Mouse (Mus musculus): Measurements from ENCODE around the gene Csf2rb. TPM values are rescaled to one million over a fixed set of nuclear protein-coding genes. Genes with fewer than 3 reads are reported as not detected.

Csf2rb gene
- total RNA-seq, 2 experiments from 2014 or later = 2.2 to 3.1 TPM

DNA sequence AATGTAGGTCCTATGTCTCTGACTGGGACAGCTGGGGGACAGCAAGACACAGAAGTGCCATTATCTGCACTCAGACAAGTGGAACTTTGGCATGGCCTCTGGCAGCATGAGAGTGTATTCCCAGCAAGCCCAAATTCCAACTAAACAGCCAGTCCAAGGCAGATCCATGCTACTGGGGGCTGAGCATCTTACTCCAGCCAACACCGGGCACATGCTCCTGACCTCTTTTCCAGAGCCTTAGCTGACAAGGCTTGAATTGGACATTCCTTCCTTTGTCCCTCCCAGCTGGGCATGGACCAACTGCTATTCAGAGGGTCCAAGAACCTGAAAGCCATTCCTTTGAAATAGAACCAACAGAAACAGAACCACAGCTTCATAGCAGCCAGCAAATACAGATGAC lies 44.1 kb downstream of the Csf2rb start:
- intact Hi-C loops (cut with DNase I) = loop anchor here (1.0 kb wide), 1 partner anchor 115 kb away; no protein-coding TSS in a partner anchor
- DNase-seq = no peak

DNA sequence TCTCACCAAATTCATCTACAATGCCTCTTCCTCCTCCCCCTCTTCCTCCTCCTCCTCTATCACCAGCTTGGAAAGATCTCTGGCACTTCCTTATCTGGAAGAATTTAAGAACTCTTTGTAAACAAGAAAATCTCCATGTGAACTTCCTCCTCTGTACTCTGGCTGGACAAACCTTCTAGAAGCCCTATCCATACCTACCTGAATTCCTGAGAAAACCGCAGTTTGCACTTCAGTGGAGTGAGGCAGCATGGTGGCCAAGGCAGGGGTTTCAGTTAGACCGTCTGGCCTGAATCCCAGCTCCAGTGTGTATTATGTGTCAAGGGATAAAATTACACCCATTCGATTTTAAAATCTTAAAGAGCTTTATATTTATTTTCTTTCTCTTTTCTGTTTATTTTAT lies 47.2 kb downstream of the Csf2rb start:
- intact Hi-C loops (cut with DNase I) = no loop called here
- DNase-seq = no peak

DNA sequence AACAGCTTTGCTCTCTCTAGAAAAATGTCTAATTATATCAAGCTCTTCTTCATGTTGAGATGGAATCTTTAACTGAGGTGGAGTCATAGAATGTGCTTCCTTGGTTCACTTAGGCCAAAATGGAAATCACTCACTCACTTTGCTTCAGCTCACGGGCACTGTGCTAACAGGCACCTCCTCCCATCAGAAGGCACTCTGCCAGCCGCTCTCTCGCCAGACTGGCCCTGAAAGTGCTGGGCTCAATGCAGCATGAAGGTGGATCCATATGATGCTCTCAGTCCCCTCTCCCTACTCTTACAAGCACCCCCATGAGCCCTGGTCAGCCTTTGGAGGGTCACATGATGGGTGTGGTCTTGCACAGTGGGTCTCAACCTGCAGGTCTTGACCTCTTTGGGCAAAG lies 48.7 kb downstream of the Csf2rb start:
- intact Hi-C loops (cut with DNase I) = no loop called here
- DNase-seq = no peak

DNA sequence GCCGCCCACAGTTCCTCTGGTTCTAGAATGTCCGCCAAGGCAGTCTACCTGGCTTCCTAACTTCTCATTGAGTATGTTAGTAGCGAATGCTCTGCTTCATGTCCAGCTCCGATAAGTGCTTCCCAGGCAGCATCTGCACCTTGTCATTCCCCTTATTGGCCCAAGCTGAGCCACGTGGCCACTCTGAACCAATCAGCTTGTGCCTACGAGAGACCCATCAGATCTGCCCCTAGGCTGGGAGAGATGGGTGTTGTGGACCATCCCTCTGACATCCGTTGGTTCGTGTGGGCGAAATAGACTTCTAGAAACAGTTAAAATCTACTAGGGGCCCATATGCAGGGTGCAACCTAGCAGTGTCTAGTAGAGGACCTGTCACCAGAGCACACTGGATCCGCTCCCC lies 52.3 kb downstream of the Csf2rb start:
- no peak for DNase-seq
- intact Hi-C loops (cut with DNase I) = no loop called here

DNA sequence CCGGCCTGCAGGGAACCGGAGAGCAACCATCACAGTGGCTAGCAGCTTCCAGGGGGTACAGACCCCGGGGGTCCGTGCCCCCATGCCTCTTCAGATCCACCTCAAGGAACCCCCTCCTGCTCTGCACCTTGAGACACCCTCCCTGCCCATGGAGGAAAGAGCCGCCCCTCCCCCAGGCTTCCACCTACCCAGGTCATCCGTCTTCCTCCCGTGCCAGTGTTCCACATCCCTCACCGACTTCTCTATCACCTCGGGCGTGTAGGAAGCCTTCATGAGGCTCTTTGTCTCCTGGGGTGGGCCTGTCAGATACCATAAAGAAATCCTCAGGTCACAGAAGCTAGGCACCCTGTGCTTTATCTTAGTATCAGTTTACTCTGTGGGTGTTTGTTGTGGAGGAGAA lies 53.0 kb downstream of the Csf2rb start:
- intact Hi-C loops (cut with DNase I) = no loop called here
- DNase-seq = no peak

DNA sequence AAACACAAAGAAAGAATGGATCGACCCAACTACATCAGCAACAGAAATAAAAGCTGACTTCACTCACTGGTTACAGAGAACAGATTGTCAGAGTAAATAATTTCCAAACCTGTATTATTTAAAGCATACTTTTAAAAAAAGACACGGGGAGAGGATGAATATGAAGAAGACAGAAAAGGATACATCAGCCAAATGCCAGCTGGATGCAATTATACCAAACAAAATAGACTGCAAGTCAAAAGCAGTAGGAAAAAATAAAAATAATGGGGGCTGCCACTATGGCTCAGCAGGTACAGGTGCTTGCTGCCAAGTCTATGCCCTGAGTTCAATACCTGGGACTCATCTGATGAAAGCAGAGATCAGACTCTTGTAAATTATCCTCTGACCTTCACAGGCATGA lies 54.7 kb downstream of the Csf2rb start:
- no peak for DNase-seq
- intact Hi-C loops (cut with DNase I) = loop anchor here (2.0 kb wide), 1 partner anchor 21 kb away; no protein-coding TSS in a partner anchor

DNA sequence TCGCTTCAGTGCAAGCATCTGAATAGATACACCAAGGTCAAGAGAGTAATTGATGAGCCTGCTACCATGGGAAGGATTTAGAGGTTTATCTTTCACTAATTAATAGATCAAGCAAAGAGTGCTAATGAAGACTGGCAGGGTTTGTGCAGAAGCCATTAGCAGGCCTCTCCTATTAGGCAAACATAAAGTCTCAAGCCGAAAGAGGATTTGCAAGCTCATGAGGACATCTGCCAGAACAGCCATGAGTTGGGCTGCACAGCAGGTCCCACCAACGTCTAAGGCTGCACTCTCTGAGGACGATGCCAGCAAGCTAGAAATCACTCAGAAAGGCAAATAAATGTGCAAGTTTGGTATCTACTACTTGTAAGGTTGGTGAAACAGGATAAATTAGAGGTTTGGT lies 55.2 kb downstream of the Csf2rb start:
- intact Hi-C loops (cut with DNase I) = loop anchor here (2.0 kb wide), 1 partner anchor 20 kb away; no protein-coding TSS in a partner anchor
- DNase-seq = no peak

DNA sequence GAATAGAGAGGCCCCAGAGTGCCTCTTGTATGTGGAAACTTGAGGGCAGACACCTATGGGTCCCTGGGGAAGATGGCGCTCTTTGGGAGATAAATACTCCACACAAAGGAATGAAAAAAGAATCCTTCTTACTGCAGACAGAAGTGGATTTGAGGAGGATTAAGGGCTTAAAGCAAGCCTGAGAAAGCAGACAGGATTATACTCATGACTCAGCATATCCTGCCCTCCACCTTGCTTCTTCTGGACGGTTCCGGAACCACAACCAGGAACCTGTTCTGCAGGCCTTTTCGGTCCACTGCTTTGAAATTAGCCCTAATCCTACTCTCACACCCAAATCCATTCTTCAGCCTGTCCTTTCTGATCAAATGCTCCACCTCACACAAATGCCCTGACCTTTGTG lies 56.6 kb downstream of the Csf2rb start:
- DNase-seq = no peak
- intact Hi-C loops (cut with DNase I) = no loop called here

DNA sequence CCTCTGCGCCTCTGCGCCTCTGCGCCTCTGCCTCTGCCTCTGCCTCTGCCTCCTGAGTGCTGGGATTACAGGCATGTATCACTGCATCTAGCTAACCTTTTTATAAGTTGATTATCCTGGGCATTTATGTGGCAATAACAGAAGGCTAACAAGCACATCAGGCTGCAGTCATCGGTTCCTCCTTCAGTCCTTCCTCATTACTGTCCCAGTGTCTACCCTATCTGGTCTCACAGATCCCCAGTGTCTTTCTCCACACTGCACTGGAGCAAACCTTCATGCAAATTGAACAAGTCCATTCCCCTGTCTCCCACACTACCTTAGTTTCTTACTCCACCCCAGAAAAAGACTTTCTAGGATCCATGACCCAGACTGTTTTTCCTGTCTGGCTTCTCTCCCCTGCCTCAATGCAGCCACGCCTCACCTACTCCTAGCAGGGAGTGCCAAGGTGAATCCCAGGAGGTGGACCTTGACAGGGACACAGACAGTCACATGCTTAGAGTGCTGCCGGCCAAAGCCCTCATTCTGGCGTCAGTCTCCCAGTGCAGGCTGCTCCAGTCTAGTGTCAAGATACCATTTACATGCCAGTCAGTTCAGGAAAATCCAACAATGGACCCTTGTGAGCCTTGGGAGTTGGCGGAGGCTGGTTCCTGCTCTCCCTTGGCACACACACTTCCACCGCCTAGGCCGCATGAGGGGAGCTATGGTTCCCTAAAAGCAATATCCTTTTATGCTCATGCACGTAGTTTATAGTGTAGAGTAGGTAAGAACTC lies 58.1 kb downstream of the Csf2rb start:
- DNase-seq = peak; percentile 16 to 33

DNA sequence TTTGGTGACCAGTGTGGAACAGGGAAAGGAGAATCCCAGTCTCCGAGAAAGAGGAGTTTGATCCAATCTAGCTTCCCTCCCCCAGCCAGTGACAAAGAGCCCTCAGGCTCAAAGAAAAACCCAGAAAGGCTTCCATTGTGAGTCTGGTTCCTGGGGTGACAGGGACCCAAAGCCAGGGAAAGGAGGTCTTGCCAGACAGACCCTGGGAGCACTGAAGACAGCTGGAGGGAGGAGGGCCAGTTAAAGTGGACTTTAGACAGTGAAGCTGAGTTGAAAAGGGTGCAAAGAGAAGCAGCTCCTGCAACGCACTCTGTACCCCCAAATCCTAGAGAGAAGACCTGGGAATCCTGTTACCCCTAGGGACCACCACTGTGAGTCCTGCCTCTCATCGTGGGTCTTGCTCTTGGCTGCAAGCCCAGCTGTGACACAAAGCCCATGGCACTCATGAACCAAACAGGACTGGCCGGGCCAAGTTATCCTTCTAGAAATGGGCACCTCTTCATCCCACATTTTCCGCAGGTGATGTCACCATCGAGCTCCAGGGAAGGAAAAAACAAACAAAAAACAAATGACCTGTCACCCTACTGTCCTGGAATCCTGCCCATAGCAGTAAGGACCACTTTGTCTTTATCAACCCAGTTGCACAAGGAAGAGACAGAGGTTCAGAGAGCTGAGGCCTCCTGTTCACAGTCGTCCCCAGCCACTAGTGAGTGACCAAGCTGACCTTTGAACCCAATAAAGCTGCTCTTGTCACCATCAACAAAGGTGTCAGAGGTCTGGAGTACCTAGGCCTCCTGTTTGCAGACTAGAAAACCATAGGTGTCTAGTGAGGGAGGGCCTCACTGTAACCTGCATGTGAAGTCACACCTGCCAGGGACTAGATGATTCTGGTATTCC lies 58.9 kb downstream of the Csf2rb start:
- DNase-seq = no peak
- intact Hi-C loops (cut with DNase I) = no loop called here

More for the DNA sequence above, 58.1 kb downstream of the Csf2rb start:
- intact Hi-C loops (cut with DNase I) = no loop called here

DNA sequence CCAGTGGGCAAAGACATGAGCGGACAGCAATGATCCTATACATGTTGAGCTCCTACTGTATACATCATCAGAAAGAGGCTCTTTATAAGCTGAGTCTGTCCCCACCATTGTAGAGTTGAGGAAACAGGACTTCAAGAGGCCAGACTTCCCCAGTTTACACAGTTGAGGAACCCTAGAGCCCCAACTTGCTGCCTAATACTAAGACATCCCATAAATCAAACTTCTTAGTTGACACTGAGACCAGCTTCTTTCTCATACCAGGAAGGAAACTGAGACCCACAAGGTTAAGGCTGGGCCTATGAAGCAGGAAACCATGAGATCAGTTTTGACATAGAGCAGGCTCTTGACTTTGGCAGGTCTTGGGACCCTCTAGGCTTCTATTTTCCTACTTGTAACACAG lies 60.0 kb downstream of the Csf2rb start:
- no peak for DNase-seq
- intact Hi-C loops (cut with DNase I) = no loop called here

DNA sequence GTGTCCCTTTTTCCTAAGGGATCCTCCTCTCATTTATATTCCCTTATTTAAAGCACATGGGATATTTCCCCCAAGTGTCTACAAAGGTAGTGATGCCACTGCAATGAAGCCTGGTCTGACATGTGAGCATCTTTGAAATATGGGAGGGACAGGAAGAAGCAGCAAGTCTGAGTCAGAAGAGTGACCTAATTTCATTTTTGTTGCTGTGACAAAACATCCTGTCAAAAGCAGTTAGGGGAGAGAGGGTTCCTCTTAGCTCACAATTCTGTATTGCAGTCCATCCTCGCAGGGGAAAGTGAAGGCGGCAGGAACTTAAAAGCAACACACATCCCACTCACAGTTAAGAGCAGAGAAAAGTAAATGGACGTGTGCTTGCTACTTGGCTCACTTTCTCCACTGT lies 65.3 kb downstream of the Csf2rb start:
- no peak for DNase-seq
- intact Hi-C loops (cut with DNase I) = no loop called here

DNA sequence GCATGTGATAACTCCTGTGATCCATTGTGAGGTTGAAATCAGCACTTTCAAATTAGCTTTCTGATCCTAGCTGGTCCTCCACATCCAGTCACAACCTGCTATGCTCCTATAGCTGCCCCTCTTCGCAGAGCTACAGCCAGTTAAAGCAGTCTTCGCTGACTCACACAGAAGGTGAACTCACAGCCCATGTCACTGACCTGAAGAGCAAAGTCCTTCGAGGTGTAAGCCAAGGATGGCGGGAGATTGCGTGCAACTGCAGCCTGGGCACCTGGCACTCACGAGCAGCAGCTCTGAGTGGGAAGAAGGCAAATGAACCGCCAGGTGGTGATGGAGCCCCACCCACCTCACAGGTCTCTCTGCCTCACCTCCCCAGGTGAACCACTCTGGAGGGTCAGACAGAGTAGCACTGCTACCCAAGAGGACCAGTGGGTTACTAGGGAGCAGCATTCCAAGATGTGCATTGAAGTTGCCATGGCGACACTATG lies 70.0 kb downstream of the Csf2rb start, which contains the start of gene Tex33:
Gene Tex33, minus strand, starts transcription at position 435 of the 485 bp plus-strand sequence.
- intact Hi-C loops (cut with DNase I) = no loop called here
- DNase-seq = no peak

DNA sequence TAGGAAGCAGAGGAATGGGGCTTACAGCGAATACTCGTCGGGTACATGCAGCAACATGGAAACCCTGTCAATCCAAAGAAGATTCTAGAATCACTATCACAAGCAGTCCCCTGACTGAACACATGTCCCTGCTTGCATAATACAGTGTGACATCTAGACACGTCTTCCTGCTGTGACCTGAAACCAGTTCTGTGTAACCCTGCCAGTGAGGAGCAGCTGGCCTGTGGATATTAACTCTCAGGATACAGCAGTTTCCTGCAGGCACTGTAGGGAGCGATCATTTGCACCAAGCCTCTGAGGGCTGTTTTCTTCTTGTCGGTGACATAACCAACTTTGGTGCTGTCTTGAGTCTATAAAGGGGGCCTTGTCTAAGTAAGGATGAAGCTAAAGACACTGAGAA lies 75.8 kb downstream of the Csf2rb start:
- intact Hi-C loops (cut with DNase I) = loop anchor here (2.0 kb wide), 1 partner anchor 21 kb away; no protein-coding TSS in a partner anchor
- DNase-seq = no peak

DNA sequence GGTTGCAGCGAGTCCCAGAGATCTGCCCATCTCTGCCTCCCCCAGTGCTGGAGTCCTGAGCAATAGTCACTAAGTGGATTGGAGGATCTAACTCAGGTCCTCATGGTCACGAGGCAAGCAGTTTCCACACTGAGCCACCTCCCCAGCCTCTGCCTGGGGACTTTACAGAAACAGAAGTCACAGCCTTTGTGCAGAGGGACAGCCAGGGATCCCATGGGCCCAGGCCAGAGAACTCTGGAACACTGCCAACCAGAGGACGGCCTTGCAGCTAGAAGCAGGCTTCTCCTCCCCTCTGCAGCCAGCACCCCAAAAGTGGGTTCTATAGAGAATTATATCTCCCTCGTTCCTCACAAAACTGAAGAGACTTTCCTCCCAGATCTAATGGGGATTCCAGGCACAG lies 76.4 kb downstream of the Csf2rb start:
- DNase-seq = peak; percentile 77 to 85
- intact Hi-C loops (cut with DNase I) = loop anchor here (2.0 kb wide), 1 partner anchor 21 kb away; no protein-coding TSS in a partner anchor

DNA sequence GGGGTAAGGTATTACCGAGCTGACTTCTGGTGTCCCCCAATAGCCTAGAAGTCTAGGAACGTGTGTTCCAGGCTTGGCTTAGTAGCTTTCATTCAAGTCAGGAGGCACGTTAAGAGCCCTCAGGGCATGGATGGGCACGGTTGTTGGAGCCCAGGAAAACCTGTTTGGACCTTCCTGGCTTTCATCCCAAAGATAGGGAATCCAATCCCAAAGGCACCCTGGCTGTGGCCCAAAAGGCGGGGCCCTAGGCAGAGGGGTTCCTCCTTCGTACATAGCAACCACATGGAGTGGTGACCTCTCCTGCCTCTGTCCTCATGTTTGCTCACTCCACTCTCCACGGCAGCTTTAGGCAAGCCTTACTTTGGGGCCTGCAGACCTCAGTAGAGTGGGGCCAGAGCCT lies 76.9 kb downstream of the Csf2rb start:
- peak; percentile 24 to 42 for DNase-seq
- intact Hi-C loops (cut with DNase I) = no loop called here

DNA sequence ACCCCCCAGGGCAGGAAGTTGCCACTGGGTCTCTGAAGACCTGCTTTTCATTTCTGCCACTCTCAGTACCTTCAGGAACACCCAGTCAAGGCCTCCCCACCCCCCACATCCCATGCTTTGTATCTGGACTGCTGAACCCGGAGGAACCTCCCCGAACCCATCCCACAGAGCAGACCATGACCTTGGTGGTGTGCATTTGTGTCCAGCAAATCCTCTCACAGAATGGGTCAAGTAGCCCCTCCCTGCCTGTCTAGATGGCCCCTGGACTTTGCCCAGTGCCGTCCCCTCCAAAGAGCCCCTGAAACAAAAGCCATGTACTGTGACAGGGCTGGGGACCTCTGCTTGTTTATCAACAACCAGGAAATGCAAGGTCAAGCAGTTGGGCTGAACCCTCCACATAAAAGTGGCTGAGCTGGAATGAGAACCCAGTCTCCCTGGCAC lies 77.8 kb downstream of the Csf2rb start:
- intact Hi-C loops (cut with DNase I) = no loop called here
- no peak for DNase-seq
